Mouse (Mus musculus) layer of hippocampus, adult 11-12 months (tissue): ENCODE results near the gene Ttc4.

Source experiments
- DNase-seq: peaks from one replicate; pipeline ENCODE4 v3.0.0; 2022; ENCODE audit warnings: low spot score

Ttc4 gene

DNA sequence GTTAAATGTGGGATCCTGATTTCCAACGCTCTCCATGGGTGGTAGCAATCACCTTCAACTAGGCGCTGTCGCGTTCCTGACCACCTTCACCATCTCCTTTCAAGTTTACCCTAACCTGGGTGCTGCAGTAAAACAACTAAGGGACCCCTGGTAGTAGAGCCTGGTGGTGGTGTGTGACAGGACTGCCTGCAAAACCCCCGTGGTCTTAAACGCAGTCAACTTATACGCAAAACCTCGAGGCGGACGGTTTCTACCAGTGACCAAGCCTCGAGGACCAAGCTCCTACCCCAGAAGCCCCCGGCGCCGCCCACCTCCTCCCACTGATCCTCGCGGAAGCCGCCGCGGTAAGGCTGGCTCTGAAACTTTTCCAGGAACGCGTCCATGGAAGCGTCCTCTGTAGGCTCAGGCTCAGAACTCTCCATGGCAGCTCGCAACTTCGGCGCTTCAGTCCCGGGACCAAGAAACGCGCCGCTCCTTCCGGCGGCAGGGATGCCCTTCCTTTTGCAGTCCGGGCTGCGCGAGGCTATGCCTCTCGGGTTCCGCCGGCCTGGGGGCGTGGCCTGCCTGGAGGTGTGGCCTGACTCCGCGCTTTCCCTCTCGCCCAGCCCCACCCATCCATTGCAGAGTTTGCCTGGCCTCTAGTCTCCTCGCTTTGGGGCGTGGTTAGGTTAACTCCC, at the start of gene Ttc4:
Gene Ttc4, minus strand, starts transcription at position 503 of the 677 bp plus-strand sequence.
- DNase-seq = peak; percentile 85

DNA sequence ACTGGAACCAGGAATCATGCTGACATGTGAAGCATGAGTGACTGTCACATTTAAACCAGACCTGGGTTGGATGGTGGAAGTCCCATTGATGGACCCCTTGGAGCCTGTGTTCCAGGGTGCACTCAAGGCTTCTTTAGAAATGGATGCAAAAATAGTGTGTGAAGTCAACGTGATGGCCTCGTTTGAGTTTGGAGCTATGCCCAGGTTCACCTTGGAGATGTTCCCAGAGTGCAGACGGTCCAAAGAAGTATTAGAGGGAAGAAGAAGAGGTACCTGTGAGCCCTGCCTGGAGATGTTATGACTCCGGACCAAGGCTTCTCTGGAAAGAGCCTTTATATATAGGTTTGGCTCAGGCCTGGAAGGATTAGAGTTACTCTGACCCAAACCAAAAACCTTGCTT, 41.9 kb upstream of the Ttc4 start:
- DNase-seq = no peak

DNA sequence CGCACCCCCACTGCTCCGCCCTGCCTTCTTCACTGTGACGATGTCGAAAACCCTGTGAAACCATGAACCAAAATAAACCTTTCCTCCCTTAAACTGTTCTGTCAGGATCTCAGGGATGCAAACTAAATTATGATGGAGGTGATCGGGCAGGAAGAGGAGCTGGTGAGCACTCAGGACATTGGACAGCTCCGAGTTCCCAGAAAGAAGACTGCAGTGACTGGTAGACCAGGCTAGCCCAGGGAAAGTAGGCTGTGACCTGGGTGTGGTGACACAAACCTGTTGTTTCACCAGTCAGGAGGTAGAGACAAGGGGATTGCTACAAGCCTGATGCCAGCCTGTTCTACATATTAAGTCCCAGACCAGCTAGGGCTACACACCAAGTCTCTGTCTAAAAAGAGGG, 34.9 kb upstream of the Ttc4 start:
- no peak for DNase-seq

DNA sequence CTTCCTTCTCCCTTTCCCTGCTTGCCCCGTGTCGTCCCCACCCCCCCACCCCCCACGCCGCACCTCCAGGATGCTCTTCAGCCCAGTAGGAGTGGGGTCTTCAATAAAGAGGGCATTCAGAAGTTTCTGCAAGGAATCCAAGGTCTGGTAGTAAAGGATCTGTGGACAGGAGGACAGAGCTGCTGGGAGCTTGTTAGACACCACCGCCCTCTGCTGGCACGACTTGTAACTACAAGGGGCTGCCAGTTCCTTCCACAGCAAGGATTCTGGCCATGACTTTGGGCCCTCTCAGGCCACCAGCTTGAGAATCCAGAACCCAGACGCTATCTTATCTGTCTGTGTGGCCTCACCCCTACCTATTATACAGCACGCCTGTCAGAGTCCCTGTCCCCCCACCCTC, 29.7 kb upstream of the Ttc4 start:
- DNase-seq = peak; percentile 85

DNA sequence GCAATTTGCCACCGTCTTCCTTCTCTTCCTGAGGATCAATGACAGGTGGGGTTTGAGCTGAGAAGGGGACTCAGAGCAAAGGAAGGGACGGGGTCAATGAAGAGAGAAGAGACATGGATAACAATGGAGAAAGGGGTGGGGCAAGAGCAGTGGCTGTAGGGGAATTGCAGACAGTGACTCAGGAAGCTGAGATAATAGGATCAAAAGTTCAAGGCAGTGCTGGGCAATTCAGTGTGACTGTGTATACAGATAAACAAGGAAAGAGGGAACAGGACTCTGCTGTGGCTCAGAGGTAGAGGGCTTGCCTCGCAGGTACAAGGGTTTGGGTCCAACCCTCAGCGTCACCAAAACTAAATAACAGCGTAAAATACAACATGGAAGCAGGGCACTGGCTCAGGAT, 29.2 kb upstream of the Ttc4 start:
- DNase-seq = no peak

DNA sequence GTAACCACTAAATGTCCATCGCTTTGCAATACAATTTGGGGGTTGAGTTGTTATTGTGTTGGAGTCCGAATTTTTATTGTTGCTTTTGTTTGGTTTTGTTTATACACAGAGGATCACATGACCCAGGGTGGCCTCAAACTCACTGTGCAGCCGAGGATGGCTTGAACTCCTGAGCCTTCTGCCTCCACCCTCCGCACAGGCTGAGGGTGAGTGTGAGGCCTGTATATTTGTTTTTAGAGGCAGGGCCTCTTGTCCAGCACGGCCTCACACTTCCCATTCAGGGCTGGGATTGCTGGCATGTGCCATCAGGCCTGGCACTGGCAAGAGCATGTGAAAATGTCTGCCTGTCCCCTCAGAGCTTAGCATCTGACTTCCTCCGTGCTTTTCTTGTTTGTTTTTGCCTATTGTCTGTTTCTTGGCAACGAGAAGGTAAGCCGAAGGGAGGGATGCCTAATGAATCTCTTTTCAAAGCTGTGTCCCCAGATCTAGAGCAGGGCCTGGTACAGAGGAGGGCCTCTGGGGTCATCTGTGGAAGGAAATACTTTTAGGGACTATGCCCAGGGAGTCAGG, 26.4 kb upstream of the Ttc4 start:
- no peak for DNase-seq

DNA sequence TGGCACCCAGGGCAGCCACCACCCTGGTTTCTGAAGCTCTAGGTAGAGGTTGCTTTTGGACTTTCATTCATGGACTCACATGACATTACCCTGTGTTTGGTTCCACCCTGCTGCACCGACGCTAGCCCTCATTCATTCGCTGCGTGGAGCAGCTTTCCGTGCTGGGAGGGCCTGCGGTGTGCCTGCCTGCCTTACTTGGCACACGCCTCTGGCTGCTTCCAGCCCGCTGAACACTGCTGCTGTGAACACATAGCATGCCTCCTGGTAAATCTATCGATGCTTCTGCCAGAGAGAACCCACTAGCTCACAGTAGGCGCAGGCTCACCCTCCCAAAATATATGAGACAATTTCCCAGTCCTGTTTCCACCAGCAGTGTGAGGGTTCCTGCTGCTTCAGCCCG, 25.7 kb upstream of the Ttc4 start:
- peak; percentile 53 for DNase-seq

DNA sequence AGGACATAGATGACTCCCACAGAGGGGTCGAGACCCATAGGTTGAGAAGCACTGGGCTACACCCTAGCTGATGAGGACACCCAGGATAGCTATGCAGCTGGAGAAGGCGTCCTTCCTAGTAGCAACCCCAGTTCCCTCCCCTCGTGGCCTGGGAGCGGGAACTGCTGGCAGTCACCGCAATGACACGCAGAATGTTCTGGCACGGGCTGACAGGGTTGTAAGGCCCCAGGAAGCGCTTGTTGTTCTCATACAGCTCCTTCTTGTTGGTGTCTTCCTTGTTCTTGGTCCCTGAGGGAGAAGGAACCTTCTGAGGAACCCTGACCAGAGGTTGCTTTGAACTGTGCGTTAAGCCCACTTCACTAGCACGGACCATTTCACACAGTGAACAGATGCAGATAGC, 25.2 kb upstream of the Ttc4 start:
- no peak for DNase-seq

DNA sequence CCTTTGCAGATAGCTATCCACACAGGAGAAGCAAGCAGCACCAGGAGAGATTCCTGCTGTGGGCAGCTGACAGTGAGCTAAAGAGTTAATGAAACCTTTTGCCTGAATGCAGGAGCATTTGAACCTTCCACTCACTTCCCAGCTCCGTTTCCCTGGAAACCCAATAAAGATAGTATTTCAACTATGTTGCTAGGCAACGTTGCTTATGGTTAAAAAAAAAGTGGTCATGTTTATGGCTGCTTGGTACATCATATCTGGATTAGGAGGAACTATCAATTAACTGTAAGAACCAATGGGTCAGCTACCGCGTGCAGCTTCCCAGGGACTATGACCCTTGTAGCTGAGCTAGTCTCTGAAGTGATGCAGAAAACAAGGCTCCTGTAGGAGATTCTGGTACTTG, 22.1 kb upstream of the Ttc4 start:
- DNase-seq = no peak

DNA sequence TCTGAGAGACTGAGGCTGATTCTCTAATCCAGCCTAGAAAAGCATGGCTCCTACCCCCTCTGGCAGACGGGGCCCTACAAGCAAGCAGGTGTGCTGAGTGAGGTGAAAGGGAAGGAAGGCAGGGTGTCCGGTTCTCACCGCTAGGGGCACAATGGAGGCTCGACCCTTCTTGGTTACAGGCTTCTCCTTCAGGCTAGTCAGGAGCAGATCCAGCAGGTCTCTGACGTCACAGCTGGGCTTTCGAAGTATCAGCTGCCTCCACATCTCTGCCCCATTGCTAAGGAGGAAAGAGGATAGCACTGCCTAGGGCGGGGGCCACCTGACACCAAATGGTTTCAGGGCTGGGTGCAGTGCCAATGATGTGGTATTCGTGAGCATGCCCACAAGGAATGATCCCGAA, 21.2 kb upstream of the Ttc4 start:
- peak; percentile 42 for DNase-seq

DNA sequence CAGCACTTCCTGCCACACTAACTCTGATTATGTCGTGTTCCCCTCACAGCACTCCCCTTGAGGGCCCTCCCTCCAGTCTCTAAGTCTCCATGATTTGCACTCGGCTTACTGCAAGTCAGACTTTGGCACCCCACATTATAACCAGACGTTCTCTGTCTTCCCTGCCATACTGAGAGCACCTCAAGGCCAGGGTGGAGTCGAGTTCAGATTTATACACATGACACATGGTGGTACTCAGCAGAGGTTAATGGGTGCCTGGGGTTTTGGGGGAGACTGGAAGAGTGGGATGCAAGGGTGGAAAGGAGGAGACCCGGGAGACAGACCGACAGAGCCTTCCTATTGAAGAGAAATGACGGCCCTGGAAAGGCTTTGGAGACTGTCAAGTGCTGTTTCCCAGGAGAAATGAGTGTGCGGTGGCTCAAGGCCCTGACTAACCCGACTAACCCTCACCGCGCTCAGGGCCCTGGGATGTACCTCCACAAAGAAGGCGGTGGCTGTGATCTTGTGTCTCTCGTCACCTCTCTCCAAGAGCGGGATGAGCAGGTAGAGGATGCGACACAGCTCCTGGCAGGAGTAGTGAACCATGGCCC, 15.2 kb upstream of the Ttc4 start:
- DNase-seq = no peak

DNA sequence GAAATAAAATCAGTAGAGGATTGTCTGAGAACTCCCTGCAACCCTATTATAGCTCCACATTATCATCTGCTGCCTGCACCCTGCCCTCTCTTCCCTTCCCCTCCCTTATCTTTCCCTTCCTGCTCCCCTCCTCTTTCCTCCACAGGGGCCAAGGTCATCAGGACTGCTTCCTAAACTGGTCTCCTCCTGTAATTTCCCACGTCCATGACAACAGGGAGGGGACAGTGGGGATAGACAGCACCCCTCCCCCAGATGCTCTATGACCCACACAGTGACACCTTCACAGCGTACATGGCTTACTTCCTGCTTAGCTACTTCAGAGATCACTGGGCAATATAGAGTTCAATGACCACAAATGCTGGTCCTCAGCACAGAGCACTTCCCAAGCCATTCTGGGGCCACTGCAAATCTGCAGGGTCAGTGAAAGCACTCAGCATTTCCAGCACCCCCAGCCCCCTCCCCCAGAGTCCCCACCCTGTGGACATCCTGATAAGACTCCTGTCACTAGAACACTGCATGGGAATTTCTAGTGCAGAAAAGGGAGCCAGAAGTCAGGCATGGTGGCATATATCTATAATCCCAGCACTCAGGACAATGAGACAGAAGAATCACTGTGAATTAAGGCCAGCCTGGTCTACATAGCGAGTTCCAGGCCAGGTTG, 10.0 kb upstream of the Ttc4 start:
- DNase-seq = no peak

DNA sequence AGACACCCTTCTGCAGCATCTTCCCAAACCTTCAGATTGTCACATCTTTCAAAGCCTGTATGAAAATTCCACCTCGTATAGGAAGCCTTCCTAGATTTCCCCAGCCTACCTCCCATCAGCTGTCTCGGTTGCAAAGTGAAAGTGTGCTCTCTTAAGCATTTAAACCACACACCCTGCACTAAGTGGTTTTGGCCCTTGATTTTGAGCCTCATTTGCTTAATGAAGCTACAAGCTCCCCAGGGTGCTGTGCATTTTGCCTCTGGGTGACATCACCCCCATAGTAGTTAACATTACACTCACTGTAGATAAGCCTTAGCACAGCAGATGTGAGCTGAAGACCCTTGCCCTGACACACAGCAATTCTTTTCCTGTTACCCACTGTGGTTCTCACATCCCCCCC, 2.2 kb upstream of the Ttc4 start:
- no peak for DNase-seq

DNA sequence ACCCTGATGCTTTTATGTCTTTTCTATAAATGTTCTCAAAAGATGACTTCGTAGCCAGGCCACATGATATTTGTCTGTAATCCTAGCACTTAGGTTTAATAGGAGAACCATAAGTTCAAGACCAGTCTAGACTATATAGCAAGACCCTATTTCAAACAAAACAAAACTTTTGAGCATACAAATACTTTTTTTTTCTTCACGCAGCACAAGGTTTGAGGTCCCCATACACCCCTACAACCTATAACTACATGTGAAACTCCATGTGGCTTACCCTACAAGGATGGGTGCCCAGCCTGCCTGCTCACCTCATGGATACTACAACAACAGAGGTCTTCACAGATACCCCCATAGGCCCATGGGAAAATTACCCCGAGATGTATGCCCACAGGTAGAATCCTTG, 408 bp upstream of the Ttc4 start:
- DNase-seq = no peak

DNA sequence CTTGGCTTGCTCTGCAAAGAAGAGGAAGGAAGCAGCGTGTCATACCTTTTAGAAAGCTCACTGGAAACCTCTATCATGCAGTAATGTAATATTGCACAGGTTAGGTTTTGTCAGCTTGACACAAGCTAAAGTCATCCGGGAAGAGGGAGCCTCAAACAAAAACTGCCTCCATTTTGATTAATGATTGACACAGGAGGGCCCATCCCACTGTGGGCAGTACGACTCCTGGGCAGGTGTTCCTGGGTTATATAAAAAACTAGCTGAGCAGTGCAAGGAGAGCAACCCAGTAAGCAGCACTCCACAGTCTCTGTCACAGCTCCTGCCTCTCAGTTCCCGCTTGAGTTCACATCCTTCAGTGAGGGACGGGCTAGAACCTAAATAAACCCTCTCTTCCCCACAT, 2.0 kb downstream of the Ttc4 start:
- no peak for DNase-seq

DNA sequence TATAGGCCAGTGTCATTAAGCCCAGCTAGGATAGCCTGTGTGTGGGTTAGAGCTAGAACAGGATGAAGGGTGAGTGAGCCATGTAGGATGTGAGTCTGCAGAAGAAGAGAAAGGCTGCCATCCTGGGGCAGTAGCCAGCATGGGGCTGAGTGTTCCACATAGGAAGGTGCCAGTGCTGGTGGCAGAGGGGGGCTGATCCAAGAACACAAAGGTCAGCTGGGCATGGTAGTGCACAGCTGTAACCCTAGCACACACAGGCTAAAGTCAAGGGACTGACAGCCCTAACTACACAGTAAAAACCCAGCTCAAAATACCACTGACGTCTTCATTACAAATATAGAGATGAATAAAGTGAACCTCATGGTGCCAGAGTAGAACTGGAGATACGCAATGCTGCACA, 12.2 kb downstream of the Ttc4 start:
- DNase-seq = no peak

DNA sequence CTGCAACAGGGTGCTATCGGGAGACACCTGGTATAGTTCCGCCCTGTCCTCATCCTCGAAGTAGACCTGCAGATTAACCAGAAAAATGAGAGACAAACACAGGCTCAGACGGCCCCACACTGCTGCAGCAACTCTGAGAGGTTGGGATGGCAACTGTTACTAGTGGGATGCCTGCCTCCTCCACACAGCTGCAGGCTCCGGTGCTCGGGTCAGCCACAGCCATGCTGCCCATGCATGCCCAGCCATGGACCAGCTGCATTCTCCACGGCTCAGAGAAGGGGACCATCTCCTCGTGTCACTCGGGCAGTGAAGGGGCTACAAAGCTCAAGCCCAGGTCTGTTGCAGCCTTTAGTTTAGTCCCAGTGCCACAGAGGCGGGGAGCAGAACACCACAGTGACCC, 13.1 kb downstream of the Ttc4 start:
- DNase-seq = no peak

DNA sequence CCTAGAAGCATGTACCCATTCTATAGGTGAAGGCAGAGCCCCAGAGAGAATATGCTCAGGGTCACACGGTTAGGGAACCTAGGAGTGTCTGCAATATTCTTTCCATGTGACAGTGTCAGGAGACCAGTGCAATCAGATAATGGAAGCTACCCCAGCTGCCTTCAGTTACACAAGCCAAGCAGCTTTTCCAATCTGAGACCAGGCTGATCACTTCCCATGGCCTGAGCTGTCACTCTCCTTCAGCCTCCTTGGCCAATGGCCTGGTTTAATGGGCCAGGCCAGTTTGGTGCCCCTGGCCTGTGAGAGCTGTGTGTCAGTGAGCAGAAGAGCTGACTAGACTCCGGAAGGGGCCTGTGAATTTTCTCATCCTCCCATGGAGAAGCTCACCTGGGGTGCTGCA, 13.5 kb downstream of the Ttc4 start:
- DNase-seq = no peak

DNA sequence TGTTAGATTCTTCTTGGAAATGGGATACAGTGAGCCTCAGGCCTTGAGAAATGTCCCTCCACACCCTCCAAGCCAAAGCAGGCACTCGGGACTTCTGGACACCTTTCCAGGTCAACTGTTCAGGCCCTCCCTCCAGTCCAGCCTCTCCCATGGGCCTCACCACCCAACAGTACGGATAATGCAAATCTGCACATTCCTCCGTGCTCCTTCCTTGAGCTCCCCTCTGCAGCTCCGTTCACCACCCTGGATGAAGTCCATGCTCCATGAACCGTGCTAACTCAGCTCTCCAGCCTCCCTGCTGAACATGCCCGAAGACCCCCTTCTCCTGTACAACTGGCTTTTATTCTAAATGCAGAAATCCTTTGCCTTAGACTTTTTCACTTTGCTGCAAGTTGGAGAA, 14.0 kb downstream of the Ttc4 start:
- DNase-seq = no peak

DNA sequence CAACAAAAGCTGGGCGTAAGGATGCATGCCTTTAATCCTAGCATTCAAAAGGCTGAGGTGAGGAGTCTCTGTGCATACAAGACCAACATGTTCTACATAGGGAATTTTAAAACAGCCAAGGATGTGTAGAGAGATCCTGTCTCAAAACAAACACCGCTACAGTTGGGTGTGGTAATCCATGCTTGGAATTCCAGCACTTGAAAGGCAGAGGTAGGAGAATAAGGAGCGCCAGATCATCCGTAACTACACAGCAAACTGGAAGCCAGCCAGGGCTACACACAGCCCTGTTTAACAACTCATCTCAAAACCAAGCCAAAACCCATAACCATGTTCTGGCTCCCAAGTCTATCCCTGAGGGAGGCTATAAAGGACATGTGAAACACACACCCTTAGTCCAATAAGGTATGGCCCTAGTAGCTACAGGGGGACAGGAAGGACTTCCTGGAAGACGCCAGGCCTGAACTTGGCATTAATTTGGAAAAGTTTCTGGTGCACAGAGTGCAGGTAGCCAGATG, 14.7 kb downstream of the Ttc4 start:
- DNase-seq = no peak

DNA sequence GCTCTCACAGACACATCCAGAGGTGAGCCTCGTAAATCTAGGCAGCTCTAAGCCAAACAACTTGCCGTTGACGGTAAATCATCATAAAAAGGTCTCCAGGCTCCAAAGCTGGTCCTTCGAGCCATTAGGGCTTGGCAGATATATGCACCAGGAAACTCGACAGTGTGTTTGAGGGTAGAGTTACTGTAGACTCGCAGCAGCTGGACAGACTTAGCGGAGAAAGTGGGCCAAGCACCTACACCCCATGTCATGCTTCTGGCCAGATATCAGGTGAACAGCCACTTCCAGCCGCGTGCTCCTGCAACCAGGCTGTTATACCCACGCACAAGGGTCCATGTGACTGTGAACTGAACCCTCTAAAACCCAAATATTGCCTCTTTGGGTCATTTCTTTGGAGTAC, 23.1 kb downstream of the Ttc4 start:
- DNase-seq = no peak

DNA sequence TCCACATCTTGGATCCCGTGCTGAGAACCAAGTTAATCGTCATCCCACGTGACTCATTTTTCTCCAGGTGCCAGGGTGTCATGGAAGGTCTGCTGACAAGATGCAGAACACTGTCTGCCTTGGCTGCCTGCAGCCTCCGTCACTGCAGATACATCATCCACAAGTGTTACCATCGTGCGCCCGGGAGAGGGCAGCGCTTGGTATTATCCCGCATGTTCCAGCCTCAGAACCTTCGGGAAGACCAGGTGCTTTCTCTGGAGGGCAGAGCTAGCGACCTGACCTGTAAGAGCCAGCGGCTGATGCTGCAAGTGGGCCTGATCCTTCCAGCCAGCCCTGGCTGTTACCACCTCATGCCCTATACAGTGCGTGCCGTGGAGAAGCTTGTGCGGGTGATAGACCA, 25.7 kb downstream of the Ttc4 start:
- no peak for DNase-seq

DNA sequence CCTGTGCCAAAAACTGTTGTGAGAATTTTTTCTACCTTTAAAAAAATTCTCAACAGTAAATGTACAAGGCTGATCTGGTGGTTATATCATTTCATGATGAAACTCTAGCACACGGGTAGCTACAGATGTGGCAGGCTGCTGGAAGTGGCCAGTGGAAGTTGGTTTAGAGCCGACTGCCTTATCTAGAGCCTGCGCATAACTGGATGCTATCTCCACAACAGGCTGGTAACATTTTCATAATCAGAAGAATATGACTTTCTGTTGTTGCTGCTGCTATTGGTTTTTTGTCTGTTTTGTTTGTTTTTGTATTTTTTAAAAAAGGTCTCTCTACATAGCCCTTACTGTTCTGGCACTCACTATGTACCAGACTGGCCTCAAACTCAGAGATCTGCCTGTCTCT, 26.2 kb downstream of the Ttc4 start:
- no peak for DNase-seq
